Mouse (Mus musculus) frontal cortex, postnatal 14 days (tissue): ENCODE results near the gene Gm7173.

Source experiments
- DNase-seq, 2 experiments: peaks; one replicate each; pipeline ENCODE4 v3.0.0; 2022; ENCODE audit warnings: low spot score in 2 of 2

The Gm7173 gene

GRCm38 (mm10) chrX:79516977-79517645, at the start of gene Gm7173:
Gene Gm7173, minus strand, starts transcription at chrX:79517285.
- peak; percentile 11 to 21 for DNase-seq

GRCm38 (mm10) chrX:79517646-79518016, 546 bp upstream of the Gm7173 start:
- DNase-seq = no peak

- DNase-seq = no peak
Observed at GRCm38 (mm10) chrX:79316790-79317189, 200.3 kb downstream of the Gm7173 start.
